Mouse (Mus musculus) forebrain, embryonic 16.5 days (tissue): ENCODE measurements around the gene Mical3. TPM values are rescaled to one million over a fixed set of nuclear protein-coding genes. Genes with fewer than 3 reads are reported as not detected.
A peak's percentile ranks its signal among the peaks of the same experiment; 100 is the strongest.

ENCODE experiments used
- ATAC-seq: fragments of 200-750 bp; cut with Nextera tagmentation; 2 replicates; pipeline ENCODE4 v1.8.0; 2017; ENCODE audit warnings: mild to moderate bottlenecking, moderate library complexity
- H3K27ac ChIP-seq: fragments of 300-500 bp; sonication (generic); 2 replicates; pipeline ENCODE4 v1.5.1; 2014; ENCODE audit warnings: low read length, control low read depth
- H3K27me3 ChIP-seq: fragments of 300-500 bp; sonication (generic); replicated peaks from 2 replicates; pipeline ENCODE4 v1.6.1; 2014; ENCODE audit warnings: low read length; ENCODE audit not compliant: control insufficient read depth, insufficient read depth
- H3K36me3 ChIP-seq: fragments of 300-500 bp; sonication (generic); 2 replicates; pipeline ENCODE4 v1.6.1; 2014; ENCODE audit not compliant: control insufficient read depth, insufficient read depth
- H3K4me1 ChIP-seq: fragments of 300-500 bp; sonication (generic); replicated peaks from 2 replicates; pipeline ENCODE4 v1.6.1; 2014; ENCODE audit warnings: low read length; ENCODE audit not compliant: control insufficient read depth, insufficient read depth
- H3K4me2 ChIP-seq: fragments of 300-500 bp; sonication (generic); 2 replicates; pipeline ENCODE4 v1.6.1; 2014; ENCODE audit warnings: mild to moderate bottlenecking, low read length, control low read depth
- H3K4me3 ChIP-seq: fragments of 300-500 bp; sonication (generic); replicated peaks from 2 replicates; pipeline ENCODE4 v1.5.1; 2014; ENCODE audit warnings: mild to moderate bottlenecking, low read length, control low read depth
- H3K9ac ChIP-seq: fragments of 300-500 bp; sonication (generic); replicated peaks from 2 replicates; pipeline ENCODE4 v1.6.1; 2014; ENCODE audit warnings: low read depth, low read length, control low read depth
- H3K9me3 ChIP-seq: fragments of 300-500 bp; sonication (generic); 2 replicates; pipeline ENCODE4 v1.6.1; 2016; ENCODE audit warnings: low read length; ENCODE audit not compliant: control insufficient read depth
- WGBS: fragments of 180-500 bp; shearing (Covaris S2); extraction: QIAGEN DNeasy Blood & Tissue Kit; methylation state at CpG from one replicate; pipeline ENCODE4 v1.1.7; 2014; 5-methylcytosine and 5-hydroxymethylcytosine counted together
- polyA plus RNA-seq: library from polyadenylated mRNA; unstranded; fragments of >200 nt; fragmentation: Nextera tagmentation; extraction: Ambion mirVana; gene quantifications from 2 replicates; pipeline ENCODE4 v1.2.1, GENCODE M21; 2015

Gene Mical3
- polyA plus RNA-seq, 1 experiment from 2014 or later: 35.5 TPM

GRCm38 (mm10) chr6:121069156-121069555, 61.6 kb downstream of the Mical3 start:
- H3K36me3 ChIP-seq: no peaks in the 10 kb centered on the region
- no peak overlapping the region for H3K4me2 ChIP-seq
- ATAC-seq: no peak
- no peak overlapping the region for H3K4me3 ChIP-seq
- H3K4me1 ChIP-seq: peaks cover 22% of the 10 kb centered on the region
- H3K9ac ChIP-seq: no peak overlapping the region
- WGBS: 72% methylated on average over 8 of the region's 8 CpGs
- H3K27me3 ChIP-seq: no peaks in the 10 kb centered on the region
- no peaks in the 10 kb centered on the region for H3K9me3 ChIP-seq
- no peak overlapping the region for H3K27ac ChIP-seq

GRCm38 (mm10) chr6:121068087-121068464, 62.7 kb downstream of the Mical3 start:
- 91% methylated on average over 7 of the region's 7 CpGs for WGBS

GRCm38 (mm10) chr6:121067426-121068086, 63.2 kb downstream of the Mical3 start:
- no peak overlapping the region for H3K4me2 ChIP-seq
- H3K27ac ChIP-seq: no peak overlapping the region
- no peaks in the 10 kb centered on the region for H3K9me3 ChIP-seq
- no peaks in the 10 kb centered on the region for H3K36me3 ChIP-seq
- no peak overlapping the region for H3K9ac ChIP-seq
- no peak for ATAC-seq
- WGBS: 67% methylated on average over 11 of the region's 11 CpGs
- no peaks in the 10 kb centered on the region for H3K27me3 ChIP-seq
- no peak overlapping the region for H3K4me3 ChIP-seq
- H3K4me1 ChIP-seq: peaks cover 24% of the 10 kb centered on the region

More at GRCm38 (mm10) chr6:121068087-121068464, 62.7 kb downstream of the Mical3 start:
- Histone ChIP-seq H3K9ac (no peak overlapping the region), H3K9me3 (no peaks in the 10 kb centered on the region), H3K4me3 (no peak overlapping the region), H3K4me1 (peaks cover 24% of the 10 kb centered on the region), H3K27me3 (no peaks in the 10 kb centered on the region), H3K36me3 (no peaks in the 10 kb centered on the region), H3K4me2 (no peak overlapping the region), H3K27ac (no peak overlapping the region)
- no peak for ATAC-seq

GRCm38 (mm10) chr6:121066761-121067160, 64.0 kb downstream of the Mical3 start:
- Histone ChIP-seq H3K9ac (no peak overlapping the region), H3K4me3 (no peak overlapping the region), H3K27ac (no peak overlapping the region), H3K9me3 (no peaks in the 10 kb centered on the region), H3K36me3 (no peaks in the 10 kb centered on the region), H3K4me2 (no peak overlapping the region), H3K4me1 (peaks cover 24% of the 10 kb centered on the region), H3K27me3 (no peaks in the 10 kb centered on the region)
- no peak for ATAC-seq
- WGBS: 48% methylated on average over 6 of the region's 6 CpGs

GRCm38 (mm10) chr6:121064356-121065015, 66.3 kb downstream of the Mical3 start:
- peak overlapping the region; percentile 47 for H3K4me2 ChIP-seq
- peak overlapping the region; percentile 52 for H3K9ac ChIP-seq
- WGBS: 20% methylated on average over 17 of the region's 17 CpGs
- peak overlapping the region; percentile 31 for H3K4me3 ChIP-seq
- H3K9me3 ChIP-seq: no peaks in the 10 kb centered on the region
- peaks cover 24% of the 10 kb centered on the region for H3K4me1 ChIP-seq
- peak overlapping the region; percentile 91 for H3K27ac ChIP-seq
- H3K27me3 ChIP-seq: no peaks in the 10 kb centered on the region
- no peaks in the 10 kb centered on the region for H3K36me3 ChIP-seq
- ATAC-seq: peak; percentile 91

- peak overlapping the region; percentile 52 for H3K9ac ChIP-seq
- peak; percentile 4; the same call in 1 of the 2 replicates for ATAC-seq
- H3K27me3 ChIP-seq: no peaks in the 10 kb centered on the region
- 84% methylated on average over 8 of the region's 8 CpGs for WGBS
- H3K4me1 ChIP-seq: peaks cover 22% of the 10 kb centered on the region
- H3K4me3 ChIP-seq: no peak overlapping the region
- no peaks in the 10 kb centered on the region for H3K36me3 ChIP-seq
- peak overlapping the region; percentile 91 for H3K27ac ChIP-seq
- H3K9me3 ChIP-seq: no peaks in the 10 kb centered on the region
- no peak overlapping the region for H3K4me2 ChIP-seq
Observed at GRCm38 (mm10) chr6:121063771-121064170, 67.0 kb downstream of the Mical3 start.

GRCm38 (mm10) chr6:121062891-121063408, 67.8 kb downstream of the Mical3 start:
- Histone ChIP-seq H3K4me2 (no peak overlapping the region), H3K9ac (no peak overlapping the region), H3K9me3 (no peaks in the 10 kb centered on the region), H3K27ac (no peak overlapping the region), H3K36me3 (no peaks in the 10 kb centered on the region), H3K4me3 (no peak overlapping the region), H3K27me3 (no peaks in the 10 kb centered on the region), H3K4me1 (peaks cover 22% of the 10 kb centered on the region)
- 95% methylated on average over 17 of the region's 17 CpGs for WGBS
- no peak for ATAC-seq

GRCm38 (mm10) chr6:121058039-121058438, 72.8 kb downstream of the Mical3 start:
- H3K4me3 ChIP-seq: no peak overlapping the region
- no peaks in the 10 kb centered on the region for H3K36me3 ChIP-seq
- H3K9ac ChIP-seq: no peak overlapping the region
- ATAC-seq: no peak
- no peak overlapping the region for H3K27ac ChIP-seq
- WGBS: 84% methylated on average over 2 of the region's 2 CpGs
- no peaks in the 10 kb centered on the region for H3K4me1 ChIP-seq
- no peak overlapping the region for H3K4me2 ChIP-seq
- no peaks in the 10 kb centered on the region for H3K9me3 ChIP-seq
- no peaks in the 10 kb centered on the region for H3K27me3 ChIP-seq

- WGBS: 84% methylated on average over 22 of the region's 22 CpGs
- ATAC-seq: no peak
- Histone ChIP-seq H3K27me3 (no peaks in the 10 kb centered on the region), H3K9ac (no peak overlapping the region), H3K4me1 (no peaks in the 10 kb centered on the region), H3K36me3 (no peaks in the 10 kb centered on the region), H3K9me3 (no peaks in the 10 kb centered on the region), H3K27ac (no peak overlapping the region), H3K4me3 (no peak overlapping the region), H3K4me2 (no peak overlapping the region)
Observed at GRCm38 (mm10) chr6:121057181-121057956, 73.4 kb downstream of the Mical3 start.
